Mouse (Mus musculus) forebrain, embryonic 16.5 days (tissue): Measurements from ENCODE around the gene Rybp. TPM values are rescaled to one million over a fixed set of nuclear protein-coding genes. Genes with fewer than 3 reads are reported as not detected.

Source experiments
- ATAC-seq: fragments of 200-750 bp; cut with Nextera tagmentation; 2 replicates; pipeline ENCODE4 v1.8.0; 2017; ENCODE audit warnings: mild to moderate bottlenecking, moderate library complexity
- H3K27ac ChIP-seq: fragments of 300-500 bp; sonication (generic); 2 replicates; pipeline ENCODE4 v1.5.1; 2014; ENCODE audit warnings: low read length, control low read depth
- H3K27me3 ChIP-seq: fragments of 300-500 bp; sonication (generic); replicated peaks from 2 replicates; pipeline ENCODE4 v1.6.1; 2014; ENCODE audit warnings: low read length; ENCODE audit not compliant: control insufficient read depth, insufficient read depth
- H3K36me3 ChIP-seq: fragments of 300-500 bp; sonication (generic); 2 replicates; pipeline ENCODE4 v1.6.1; 2014; ENCODE audit not compliant: control insufficient read depth, insufficient read depth
- H3K4me1 ChIP-seq: fragments of 300-500 bp; sonication (generic); replicated peaks from 2 replicates; pipeline ENCODE4 v1.6.1; 2014; ENCODE audit warnings: low read length; ENCODE audit not compliant: control insufficient read depth, insufficient read depth
- H3K4me2 ChIP-seq: fragments of 300-500 bp; sonication (generic); 2 replicates; pipeline ENCODE4 v1.6.1; 2014; ENCODE audit warnings: mild to moderate bottlenecking, low read length, control low read depth
- H3K4me3 ChIP-seq: fragments of 300-500 bp; sonication (generic); replicated peaks from 2 replicates; pipeline ENCODE4 v1.5.1; 2014; ENCODE audit warnings: mild to moderate bottlenecking, low read length, control low read depth
- H3K9ac ChIP-seq: fragments of 300-500 bp; sonication (generic); replicated peaks from 2 replicates; pipeline ENCODE4 v1.6.1; 2014; ENCODE audit warnings: low read depth, low read length, control low read depth
- H3K9me3 ChIP-seq: fragments of 300-500 bp; sonication (generic); 2 replicates; pipeline ENCODE4 v1.6.1; 2016; ENCODE audit warnings: low read length; ENCODE audit not compliant: control insufficient read depth
- WGBS: fragments of 180-500 bp; shearing (Covaris S2); extraction: QIAGEN DNeasy Blood & Tissue Kit; methylation state at CpG from one replicate; pipeline ENCODE4 v1.1.7; 2014; 5-methylcytosine and 5-hydroxymethylcytosine counted together
- polyA plus RNA-seq: library from polyadenylated mRNA; unstranded; fragments of >200 nt; fragmentation: Nextera tagmentation; extraction: Ambion mirVana; gene quantifications from 2 replicates; pipeline ENCODE4 v1.2.1, GENCODE M21; 2015

Gene Rybp
- polyA plus RNA-seq, 1 experiment from 2014 or later: 31.2 TPM

DNA sequence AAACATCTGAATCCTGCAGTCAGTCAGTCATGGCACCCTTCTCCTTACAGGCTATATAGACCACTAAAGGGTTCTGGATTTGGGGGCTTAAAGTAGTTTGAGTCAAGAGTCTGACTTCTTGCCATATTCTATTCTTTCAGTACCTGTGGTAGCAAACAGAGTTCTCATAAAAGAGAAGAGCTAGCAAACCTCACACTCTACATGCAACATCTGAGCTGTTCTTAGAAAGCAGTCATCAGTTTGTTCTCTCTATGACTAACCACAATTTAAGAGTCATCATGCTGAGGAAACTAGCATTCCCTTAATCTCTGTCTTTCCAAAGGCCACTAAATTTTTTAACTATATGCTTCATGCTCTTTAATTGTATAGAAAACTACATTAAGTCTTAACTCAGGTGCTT lies 11.6 kb downstream of the Rybp start:
- no peak for ATAC-seq
- no peaks in the 10 kb centered on the region for H3K9me3 ChIP-seq

DNA sequence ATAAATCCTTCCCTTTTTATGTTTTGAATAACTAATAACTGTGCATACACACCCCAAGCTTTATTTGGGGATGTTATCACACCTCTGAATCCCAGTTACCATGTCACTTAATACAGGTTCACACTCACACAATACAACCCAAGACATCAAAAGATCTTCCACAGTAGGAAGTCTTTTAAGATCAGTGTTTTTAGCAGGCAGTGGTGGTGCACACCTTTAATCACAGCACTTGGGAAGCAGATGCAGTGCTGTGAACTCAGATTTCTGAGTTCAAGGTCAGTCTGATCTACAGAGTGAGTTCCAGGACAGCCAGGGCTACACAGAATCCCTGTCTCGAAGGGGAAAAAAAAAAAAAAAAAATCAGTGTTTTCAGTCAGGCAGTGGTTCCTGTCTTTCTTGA lies 13.7 kb downstream of the Rybp start:
- 64% methylated on average over 1 of the region's 1 CpGs for WGBS
- no peaks in the 10 kb centered on the region for H3K9me3 ChIP-seq
- no peak for ATAC-seq

More for the DNA sequence above, 11.6 kb downstream of the Rybp start:
- Histone ChIP-seq H3K9ac (no peak overlapping the region), H3K4me3 (no peak overlapping the region), H3K36me3 (no peaks in the 10 kb centered on the region), H3K4me1 (peaks cover 23% of the 10 kb centered on the region), H3K27ac (no peak overlapping the region), H3K4me2 (no peak overlapping the region), H3K27me3 (no peaks in the 10 kb centered on the region)

DNA sequence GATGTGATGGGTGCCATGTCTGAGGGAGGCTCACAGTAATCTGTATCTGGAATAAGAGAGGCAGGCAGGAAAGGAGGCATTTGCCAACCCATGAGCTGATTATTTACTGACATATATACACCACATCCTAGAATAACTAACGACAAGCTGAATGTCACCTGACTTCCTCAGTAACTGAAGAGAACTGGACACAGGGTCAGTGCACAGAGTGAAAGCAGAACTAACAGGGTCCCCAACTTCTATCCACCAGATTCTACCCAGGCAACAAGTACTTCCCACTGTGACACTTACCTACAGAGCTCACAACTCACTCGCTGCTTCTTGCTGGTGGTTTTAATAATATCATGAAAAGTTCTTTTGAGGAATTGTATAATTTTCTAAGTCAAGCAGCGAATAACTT lies 15.3 kb downstream of the Rybp start:
- Histone ChIP-seq H3K9ac (no peak overlapping the region), H3K27me3 (no peaks in the 10 kb centered on the region), H3K4me2 (no peak overlapping the region), H3K36me3 (no peaks in the 10 kb centered on the region), H3K9me3 (no peaks in the 10 kb centered on the region), H3K27ac (no peak overlapping the region), H3K4me3 (no peak overlapping the region), H3K4me1 (peaks cover 6% of the 10 kb centered on the region)
- no peak for ATAC-seq
- WGBS: 83% methylated on average over 3 of the region's 3 CpGs

More for the DNA sequence above, 13.7 kb downstream of the Rybp start:
- Histone ChIP-seq H3K4me2 (no peak overlapping the region), H3K27ac (no peak overlapping the region), H3K27me3 (no peaks in the 10 kb centered on the region), H3K4me1 (peaks cover 18% of the 10 kb centered on the region), H3K4me3 (no peak overlapping the region), H3K9ac (no peak overlapping the region), H3K36me3 (no peaks in the 10 kb centered on the region)

DNA sequence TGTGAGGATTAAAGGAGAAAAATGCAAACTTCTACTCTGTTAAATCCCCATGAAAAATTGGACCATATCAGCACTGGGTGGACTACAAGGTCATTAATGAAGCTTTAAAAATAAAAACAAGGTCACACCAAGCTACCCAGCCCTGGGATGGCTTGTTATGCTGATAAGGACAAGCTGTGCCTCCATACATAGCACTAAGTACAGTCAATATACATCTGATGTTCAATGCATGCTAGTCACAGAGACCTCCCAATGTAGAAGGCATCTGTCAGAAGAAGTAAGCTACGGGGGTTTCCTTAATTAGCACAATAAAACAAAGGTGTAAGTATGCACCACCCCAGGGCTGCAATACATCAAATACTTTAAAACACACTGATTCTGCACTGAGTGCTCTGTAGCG lies 16.5 kb downstream of the Rybp start:
- ATAC-seq: no peak
- Histone ChIP-seq H3K36me3 (no peaks in the 10 kb centered on the region), H3K27me3 (no peaks in the 10 kb centered on the region), H3K4me2 (no peak overlapping the region), H3K27ac (no peak overlapping the region), H3K4me1 (no peaks in the 10 kb centered on the region), H3K9me3 (no peaks in the 10 kb centered on the region), H3K4me3 (no peak overlapping the region), H3K9ac (no peak overlapping the region)
- WGBS: 85% methylated on average over 2 of the region's 2 CpGs

DNA sequence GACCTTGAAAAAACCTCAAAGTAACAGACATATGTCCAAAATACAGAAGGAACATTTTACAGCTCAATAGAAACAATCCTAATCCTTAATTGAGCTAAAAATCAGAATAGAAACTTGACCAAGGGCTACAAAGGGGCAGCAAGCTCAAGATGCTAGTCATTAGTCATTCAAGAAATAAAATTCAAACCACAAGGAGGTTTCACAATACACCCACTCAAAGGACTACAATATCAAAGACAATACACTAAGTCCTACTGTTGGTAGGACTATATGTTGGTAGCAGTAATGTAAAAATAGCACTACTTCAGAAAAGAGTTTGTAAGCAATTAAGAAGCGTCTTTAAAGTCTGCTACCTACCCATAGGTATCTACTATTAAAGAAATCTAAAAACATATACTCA lies 27.7 kb downstream of the Rybp start:
- Histone ChIP-seq H3K27ac (no peak overlapping the region), H3K9me3 (no peaks in the 10 kb centered on the region), H3K27me3 (no peaks in the 10 kb centered on the region), H3K4me2 (no peak overlapping the region), H3K4me3 (no peak overlapping the region), H3K36me3 (no peaks in the 10 kb centered on the region), H3K9ac (no peak overlapping the region), H3K4me1 (peaks cover 7% of the 10 kb centered on the region; the same call in 1 of the 2 replicates)
- ATAC-seq: no peak
- 95% methylated on average over 1 of the region's 1 CpGs for WGBS

DNA sequence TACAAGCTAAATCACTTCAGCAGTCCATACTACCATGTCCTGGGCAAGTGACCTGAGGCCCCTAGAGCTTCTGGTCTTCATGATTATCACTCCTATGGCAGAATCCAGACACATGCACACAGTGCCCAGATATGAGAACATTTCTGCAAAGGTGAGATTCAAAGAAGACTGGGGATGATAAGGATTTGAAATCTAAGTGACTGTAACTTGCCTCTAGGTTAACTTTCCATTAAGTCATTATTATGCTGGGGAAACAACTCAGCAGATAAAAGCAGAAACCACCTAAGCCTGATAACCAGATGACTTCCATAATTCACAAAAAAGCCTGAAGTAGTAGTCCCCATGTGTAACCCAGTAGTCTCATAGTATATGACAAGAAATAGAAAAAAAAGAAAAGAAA lies 29.0 kb downstream of the Rybp start:
- ATAC-seq: no peak
- Histone ChIP-seq H3K9ac (no peak overlapping the region), H3K4me2 (no peak overlapping the region), H3K4me1 (peaks cover 10% of the 10 kb centered on the region; the same call in 1 of the 2 replicates), H3K27me3 (no peaks in the 10 kb centered on the region), H3K4me3 (no peak overlapping the region), H3K9me3 (no peaks in the 10 kb centered on the region), H3K27ac (no peak overlapping the region), H3K36me3 (no peaks in the 10 kb centered on the region)

DNA sequence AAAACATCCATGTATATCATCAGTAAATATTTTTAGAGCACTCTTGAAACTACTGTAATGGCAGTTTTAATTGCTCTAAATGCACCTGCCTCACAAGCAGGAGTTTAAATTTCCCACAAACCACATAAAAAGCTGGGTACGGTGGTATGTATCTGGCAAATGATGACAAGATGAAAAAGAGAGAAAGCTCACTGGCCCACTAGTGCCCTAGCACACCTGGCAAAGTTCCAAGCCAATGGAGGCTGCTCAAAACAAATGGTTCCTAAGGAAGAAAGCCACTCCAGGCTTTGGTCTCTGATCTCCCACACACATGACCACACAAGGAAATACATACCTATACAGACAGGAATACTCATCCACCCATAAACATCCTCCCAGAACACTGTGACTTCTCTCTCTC lies 31.9 kb downstream of the Rybp start:
- Histone ChIP-seq H3K9ac (no peak overlapping the region), H3K4me2 (no peak overlapping the region), H3K27me3 (no peaks in the 10 kb centered on the region), H3K9me3 (no peaks in the 10 kb centered on the region), H3K4me1 (peaks cover 10% of the 10 kb centered on the region; the same call in 1 of the 2 replicates), H3K36me3 (no peaks in the 10 kb centered on the region), H3K4me3 (no peak overlapping the region), H3K27ac (no peak overlapping the region)
- no peak for ATAC-seq
- WGBS: 31% methylated on average over 1 of the region's 1 CpGs

DNA sequence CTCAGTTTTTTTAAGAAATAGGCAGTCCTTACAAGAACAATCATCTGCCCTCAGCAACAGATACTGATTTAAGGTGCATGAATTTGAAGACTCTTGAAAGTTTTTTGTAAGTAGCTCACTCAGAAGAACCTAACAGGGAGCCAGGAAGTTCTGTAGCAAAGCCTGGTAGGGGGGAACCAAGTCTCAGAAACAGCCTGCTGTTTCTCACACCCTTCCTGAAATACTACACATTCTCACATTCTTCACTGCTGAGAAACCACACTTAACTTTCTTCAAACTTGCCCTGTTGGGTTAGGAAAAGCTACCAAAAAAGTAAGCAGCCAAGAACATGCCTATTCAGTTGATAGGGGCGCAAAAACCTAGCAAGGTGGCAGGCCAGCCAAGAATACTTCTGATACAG lies 32.6 kb downstream of the Rybp start:
- Histone ChIP-seq H3K4me2 (no peak overlapping the region), H3K4me1 (peaks cover 10% of the 10 kb centered on the region; the same call in 1 of the 2 replicates), H3K9ac (no peak overlapping the region), H3K9me3 (no peaks in the 10 kb centered on the region), H3K27me3 (no peaks in the 10 kb centered on the region), H3K4me3 (no peak overlapping the region), H3K27ac (no peak overlapping the region), H3K36me3 (no peaks in the 10 kb centered on the region)
- 84% methylated on average over 1 of the region's 1 CpGs for WGBS
- no peak for ATAC-seq

DNA sequence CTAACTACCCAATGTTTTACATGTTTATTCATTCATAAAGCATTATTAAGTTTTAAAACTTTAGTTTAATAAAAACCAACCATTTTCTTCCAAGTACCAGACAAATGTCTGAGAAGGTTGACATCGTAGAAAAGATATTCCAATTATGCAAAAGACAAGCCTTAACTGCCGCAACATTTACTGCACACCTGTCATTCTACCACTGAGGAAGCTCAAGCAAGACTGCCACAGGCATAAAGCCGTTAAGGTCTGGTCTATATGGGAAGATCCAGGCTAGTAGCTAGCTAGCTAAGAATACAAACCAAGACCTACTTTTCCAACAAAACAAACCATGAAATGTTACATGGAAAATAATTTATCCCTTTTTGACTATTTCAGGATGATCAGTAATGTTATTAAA lies 42.8 kb downstream of the Rybp start:
- Histone ChIP-seq H3K27me3 (no peaks in the 10 kb centered on the region), H3K9ac (no peak overlapping the region), H3K4me3 (no peak overlapping the region), H3K36me3 (no peaks in the 10 kb centered on the region), H3K27ac (no peak overlapping the region), H3K9me3 (no peaks in the 10 kb centered on the region), H3K4me1 (0 out of 2 replicates have a peak, but pooled peaks cover 4% of the 10 kb centered on the region), H3K4me2 (no peak overlapping the region)
- 48% methylated on average over 3 of the region's 3 CpGs for WGBS
- no peak for ATAC-seq

DNA sequence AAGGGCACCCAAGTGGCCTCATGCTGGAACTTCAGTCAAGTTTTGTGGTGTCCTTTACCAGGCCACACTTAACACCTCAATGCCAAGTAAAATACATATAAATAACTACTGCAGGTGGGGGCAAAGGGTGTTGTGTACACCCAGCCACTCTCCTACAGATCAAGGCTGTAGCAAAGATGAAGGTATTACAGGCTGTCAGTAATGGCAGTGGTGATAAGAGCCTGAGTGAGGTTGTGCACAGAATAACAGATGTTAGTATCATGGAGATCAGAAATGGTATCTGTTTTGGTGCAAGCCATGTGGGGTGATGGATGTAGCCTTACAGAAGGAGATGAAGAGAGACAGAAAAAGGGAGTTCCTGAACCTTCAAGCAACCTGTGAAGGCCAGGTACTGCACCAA lies 52.2 kb downstream of the Rybp start:
- Histone ChIP-seq H3K9me3 (no peaks in the 10 kb centered on the region), H3K36me3 (no peaks in the 10 kb centered on the region; the same call in 1 of the 2 replicates), H3K27me3 (no peaks in the 10 kb centered on the region), H3K9ac (no peak overlapping the region), H3K4me2 (no peak overlapping the region), H3K4me3 (no peak overlapping the region), H3K27ac (no peak overlapping the region), H3K4me1 (peaks cover 12% of the 10 kb centered on the region)
- no peak for ATAC-seq
